Mouse (Mus musculus) embryonic facial prominence, embryonic 15.5 days (tissue): Measurements from ENCODE around the gene Galm. TPM values are rescaled to one million over a fixed set of nuclear protein-coding genes. Genes with fewer than 3 reads are reported as not detected.

Source experiments
- ATAC-seq: fragments of 200-750 bp; cut with Nextera tagmentation; 2 replicates; pipeline ENCODE4 v1.8.0; 2017; ENCODE audit warnings: low read depth, moderate TSS enrichment; ENCODE audit not compliant: insufficient number of reproducible peaks, low FRiP score, low TSS enrichment
- H3K27ac ChIP-seq: fragments of 300-500 bp; sonication (generic); replicated peaks from 2 replicates; pipeline ENCODE4 v1.5.1; 2015; ENCODE audit warnings: mild to moderate bottlenecking, inconsistent platforms
- H3K27me3 ChIP-seq: fragments of 300-500 bp; sonication (generic); 2 replicates; pipeline ENCODE4 v1.6.1; 2015; ENCODE audit warnings: inconsistent platforms
- H3K36me3 ChIP-seq: fragments of 300-500 bp; sonication (generic); 2 replicates; pipeline ENCODE4 v1.6.1; 2015; ENCODE audit warnings: mild to moderate bottlenecking, inconsistent platforms
- H3K4me1 ChIP-seq: fragments of 300-500 bp; sonication (generic); 2 replicates; pipeline ENCODE4 v1.6.1; 2015; ENCODE audit warnings: inconsistent platforms
- H3K4me2 ChIP-seq: fragments of 300-500 bp; sonication (generic); replicated peaks from 2 replicates; pipeline ENCODE4 v1.6.1; 2015; ENCODE audit warnings: mild to moderate bottlenecking, inconsistent platforms
- H3K4me3 ChIP-seq: fragments of 300-500 bp; sonication (generic); replicated peaks from 2 replicates; pipeline ENCODE4 v1.5.1; 2015; ENCODE audit warnings: mild to moderate bottlenecking, inconsistent platforms
- H3K9ac ChIP-seq: fragments of 300-500 bp; sonication (generic); 2 replicates; pipeline ENCODE4 v1.6.1; 2015; ENCODE audit warnings: inconsistent platforms
- H3K9me3 ChIP-seq: fragments of 300-500 bp; sonication (generic); replicated peaks from 2 replicates; pipeline ENCODE4 v1.6.1; 2016; ENCODE audit warnings: inconsistent platforms
- WGBS: fragments of 180-500 bp; shearing (Covaris S2); methylation state at CpG from one replicate; pipeline ENCODE4 v1.1.7; 2015; 5-methylcytosine and 5-hydroxymethylcytosine counted together
- polyA plus RNA-seq: library from polyadenylated mRNA; unstranded; fragments of >200 nt; fragmentation: Nextera tagmentation; extraction: Ambion mirVana; gene quantifications from 2 replicates; pipeline ENCODE4 v1.2.1, GENCODE M21; 2015

Gene Galm
- 25.8 and 32.0 TPM in 2 replicates for polyA plus RNA-seq

DNA sequence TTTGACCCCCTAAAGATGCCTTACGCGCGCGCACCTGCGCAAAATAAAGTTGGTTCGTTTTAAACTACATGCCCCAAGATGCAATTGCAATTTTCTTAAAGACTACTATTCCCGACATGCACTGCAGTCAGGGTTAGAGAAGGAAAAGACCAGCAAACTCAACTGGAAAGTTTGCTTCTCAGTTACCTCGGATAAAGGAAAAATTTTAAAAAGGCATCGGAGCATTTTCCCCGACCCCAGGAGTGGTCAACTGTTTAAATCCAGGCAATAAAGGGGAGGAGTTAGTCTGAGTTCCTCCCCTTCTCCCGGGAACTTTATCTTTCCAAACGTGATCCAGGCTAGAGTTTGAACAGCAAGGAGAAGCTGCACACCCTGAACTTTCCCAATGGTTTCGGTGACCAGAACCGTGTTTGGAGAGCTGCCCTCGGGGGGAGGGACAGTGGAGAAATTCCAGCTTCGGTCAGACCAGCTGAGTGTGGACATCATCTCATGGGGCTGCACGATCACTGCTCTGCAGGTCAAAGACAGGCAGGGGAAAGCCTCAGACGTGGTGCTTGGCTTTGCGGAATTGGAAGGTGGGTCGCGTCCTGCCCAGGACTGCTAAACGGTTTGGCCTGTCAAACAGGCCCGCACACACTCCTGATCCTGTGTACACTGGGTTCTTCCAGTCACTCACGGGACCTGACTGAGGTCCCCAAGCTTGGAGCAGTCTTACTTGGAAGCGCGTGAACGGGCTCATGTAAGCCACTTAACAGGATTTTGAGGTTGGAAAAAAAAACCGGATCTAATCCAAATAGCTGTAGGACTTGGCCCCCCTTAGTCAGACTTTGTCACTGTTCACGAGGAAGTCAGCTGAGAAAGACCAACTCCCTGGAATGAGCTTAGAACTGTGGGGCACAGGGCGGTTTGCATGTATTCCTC, at the start of gene Galm:
TSS of gene Galm (plus strand) at position 141 of the 921 bp plus-strand sequence.
- WGBS: 4% methylated on average over 30 of the region's 30 CpGs
- peak; percentile 52 for ATAC-seq
- Histone ChIP-seq H3K9me3 (no peaks in the 10 kb centered on the region), H3K36me3 (no peaks in the 10 kb centered on the region), H3K4me2 (peak within 1 kb of the TSS; percentile 74), H3K9ac (peak within 1 kb of the TSS; percentile 46), H3K27me3 (no peaks in the 10 kb centered on the region), H3K4me1 (peaks cover 11% of the 10 kb centered on the region; the same call in 1 of the 2 replicates), H3K4me3 (peak within 1 kb of the TSS; percentile 53), H3K27ac (peak within 1 kb of the TSS; percentile 85)

DNA sequence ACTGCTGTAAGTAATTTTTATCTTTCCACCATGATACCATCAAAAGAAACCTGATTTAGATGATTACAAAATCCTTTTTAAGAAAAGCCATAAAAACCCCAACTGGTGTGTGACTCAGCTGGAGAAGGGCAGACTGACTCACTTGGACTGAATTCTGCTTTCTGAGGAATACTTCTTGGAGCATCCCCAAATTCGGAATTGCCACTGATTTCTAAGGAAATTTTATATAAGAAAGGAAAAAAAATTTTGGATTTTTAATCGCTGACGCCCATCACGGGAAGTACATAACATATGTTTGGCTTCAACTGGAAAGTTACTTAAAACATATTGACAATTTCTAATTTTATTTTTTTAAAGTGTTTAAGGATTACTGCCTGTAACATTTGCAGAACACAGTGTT, 48.5 kb upstream of the Galm start:
- H3K27ac ChIP-seq: no peak overlapping the region

DNA sequence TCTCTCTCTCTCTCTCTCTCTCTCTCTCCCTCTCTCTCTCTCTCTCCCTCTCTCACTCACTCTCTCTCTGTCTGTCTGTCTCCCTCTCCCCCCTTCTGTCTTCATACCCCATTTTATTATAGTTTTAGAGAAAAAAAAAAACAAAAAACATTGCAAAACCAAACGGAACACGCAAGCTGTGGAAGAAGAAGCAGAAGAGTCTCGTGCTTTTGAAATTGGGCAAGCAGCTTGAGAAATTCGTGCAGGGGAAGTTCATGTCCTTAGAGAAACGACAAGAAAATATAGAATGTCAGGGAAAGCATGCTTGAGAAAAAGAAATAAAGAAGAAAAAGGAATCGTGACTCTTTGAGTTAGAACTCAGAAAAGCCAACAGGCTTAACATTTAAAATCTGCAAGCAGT, 44.0 kb upstream of the Galm start:
- Histone ChIP-seq H3K4me3 (no peak overlapping the region), H3K9ac (no peak overlapping the region), H3K9me3 (no peaks in the 10 kb centered on the region), H3K36me3 (no peaks in the 10 kb centered on the region), H3K27ac (no peak overlapping the region), H3K4me1 (no peaks in the 10 kb centered on the region), H3K27me3 (no peaks in the 10 kb centered on the region), H3K4me2 (no peak overlapping the region)
- 68% methylated on average over 6 of the region's 6 CpGs for WGBS
- no peak for ATAC-seq

More for the DNA sequence above, 48.5 kb upstream of the Galm start:
- Histone ChIP-seq H3K4me1 (no peaks in the 10 kb centered on the region), H3K9ac (no peak overlapping the region), H3K4me3 (no peak overlapping the region), H3K27me3 (no peaks in the 10 kb centered on the region), H3K36me3 (no peaks in the 10 kb centered on the region), H3K4me2 (no peak overlapping the region), H3K9me3 (no peaks in the 10 kb centered on the region)
- 79% methylated on average over 4 of the region's 4 CpGs for WGBS
- ATAC-seq: no peak

GRCm38 (mm10) chr17:80084424-80084823, 42.8 kb upstream of the Galm start:
- no peak overlapping the region for H3K9ac ChIP-seq
- H3K36me3 ChIP-seq: no peaks in the 10 kb centered on the region
- H3K4me3 ChIP-seq: no peak overlapping the region
- ATAC-seq: no peak
- H3K27ac ChIP-seq: no peak overlapping the region
- no peaks in the 10 kb centered on the region for H3K4me1 ChIP-seq
- no peaks in the 10 kb centered on the region for H3K27me3 ChIP-seq
- H3K9me3 ChIP-seq: no peaks in the 10 kb centered on the region
- H3K4me2 ChIP-seq: no peak overlapping the region
- 67% methylated on average over 9 of the region's 9 CpGs for WGBS

- H3K9ac ChIP-seq: no peak overlapping the region
- no peak for ATAC-seq
- H3K4me3 ChIP-seq: no peak overlapping the region
- H3K9me3 ChIP-seq: no peaks in the 10 kb centered on the region
- 90% methylated on average over 11 of the region's 11 CpGs for WGBS
- no peak overlapping the region for H3K4me2 ChIP-seq
- H3K27ac ChIP-seq: no peak overlapping the region
- no peaks in the 10 kb centered on the region for H3K27me3 ChIP-seq
- no peaks in the 10 kb centered on the region for H3K36me3 ChIP-seq
- no peaks in the 10 kb centered on the region for H3K4me1 ChIP-seq
These were observed 40.7 kb upstream of the Galm start for GRCm38 (mm10) chr17:80086591-80086990.

GRCm38 (mm10) chr17:80088168-80088567, 39.1 kb upstream of the Galm start:
- no peak for ATAC-seq
- Histone ChIP-seq H3K9me3 (no peaks in the 10 kb centered on the region), H3K4me1 (no peaks in the 10 kb centered on the region), H3K4me2 (no peak overlapping the region), H3K27me3 (no peaks in the 10 kb centered on the region), H3K9ac (no peak overlapping the region), H3K36me3 (no peaks in the 10 kb centered on the region), H3K4me3 (no peak overlapping the region), H3K27ac (no peak overlapping the region)
- WGBS: 81% methylated on average over 3 of the region's 3 CpGs

DNA sequence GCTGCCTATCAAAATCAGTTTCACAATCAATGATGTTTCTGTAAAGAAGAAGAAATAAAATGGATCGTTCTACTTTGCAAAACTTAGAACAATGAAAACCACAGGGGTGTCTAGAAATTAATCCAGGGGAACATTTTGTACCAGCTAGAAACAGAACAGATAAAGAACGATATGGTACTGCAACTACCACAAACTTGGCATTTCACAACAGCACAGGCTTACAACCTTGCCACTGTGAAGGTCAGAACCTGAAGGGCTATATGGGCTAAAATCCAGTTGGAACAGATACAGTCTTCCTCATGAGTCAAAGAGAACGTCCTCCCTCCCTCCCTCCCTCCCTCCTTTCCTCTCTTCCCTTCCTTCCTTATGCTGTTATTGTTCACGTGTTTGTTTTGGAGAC, 36.7 kb upstream of the Galm start:
- no peaks in the 10 kb centered on the region for H3K9me3 ChIP-seq
- H3K4me1 ChIP-seq: no peaks in the 10 kb centered on the region
- WGBS: 62% methylated on average over 4 of the region's 4 CpGs
- no peak overlapping the region for H3K4me2 ChIP-seq
- H3K36me3 ChIP-seq: no peaks in the 10 kb centered on the region
- ATAC-seq: no peak
- H3K4me3 ChIP-seq: no peak overlapping the region
- no peak overlapping the region for H3K9ac ChIP-seq
- H3K27ac ChIP-seq: no peak overlapping the region
- H3K27me3 ChIP-seq: no peaks in the 10 kb centered on the region

GRCm38 (mm10) chr17:80091879-80092549, 35.3 kb upstream of the Galm start:
- no peak for ATAC-seq
- no peak overlapping the region for H3K4me3 ChIP-seq
- no peak overlapping the region for H3K27ac ChIP-seq
- WGBS: 53% methylated on average over 6 of the region's 6 CpGs
- no peaks in the 10 kb centered on the region for H3K9me3 ChIP-seq
- H3K27me3 ChIP-seq: no peaks in the 10 kb centered on the region
- peaks cover 8% of the 10 kb centered on the region; the same call in 1 of the 2 replicates for H3K4me1 ChIP-seq
- H3K4me2 ChIP-seq: no peak overlapping the region
- H3K9ac ChIP-seq: no peak overlapping the region
- no peaks in the 10 kb centered on the region for H3K36me3 ChIP-seq

GRCm38 (mm10) chr17:80095254-80095899, 31.9 kb upstream of the Galm start:
- WGBS: 83% methylated on average over 9 of the region's 9 CpGs
- H3K27ac ChIP-seq: no peak overlapping the region

DNA sequence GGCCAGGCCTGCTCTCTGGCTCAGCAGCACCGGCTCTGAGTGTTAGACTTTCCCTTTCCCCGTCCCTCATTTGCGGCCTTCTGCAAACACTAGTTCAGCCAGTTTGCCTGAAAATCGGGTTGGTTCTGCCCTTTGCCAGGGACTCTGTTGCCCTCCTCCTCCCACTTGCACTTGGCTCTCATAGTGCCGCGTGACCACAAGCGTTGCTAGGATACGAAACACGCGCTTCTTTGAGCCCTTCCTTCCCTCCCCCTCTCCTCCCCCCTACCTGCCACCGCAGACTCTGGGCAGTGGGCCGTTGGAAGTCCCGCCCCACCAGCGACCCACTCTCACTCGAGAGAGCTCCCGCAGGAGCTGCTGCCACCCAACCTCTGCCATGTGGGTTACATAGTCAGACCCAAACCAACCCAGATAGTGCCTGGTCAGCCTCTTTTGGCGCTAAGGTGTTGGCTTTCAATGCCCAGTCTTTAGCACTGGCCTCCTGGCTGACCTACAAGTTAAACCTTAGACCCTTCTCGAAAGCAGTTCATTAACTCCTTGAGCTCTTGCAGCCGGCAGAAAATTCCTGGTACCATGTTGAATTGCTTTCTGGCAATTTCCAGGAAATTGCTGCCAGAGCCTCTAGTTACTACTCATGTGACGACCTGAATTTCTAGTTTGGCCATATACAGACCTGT, 31.1 kb upstream of the Galm start:
- Histone ChIP-seq H3K4me3 (peak overlapping the region; percentile 20), H3K9me3 (no peaks in the 10 kb centered on the region), H3K4me2 (peak overlapping the region; percentile 40), H3K27ac (no peak overlapping the region), H3K4me1 (peaks cover 8% of the 10 kb centered on the region; the same call in 1 of the 2 replicates), H3K27me3 (no peaks in the 10 kb centered on the region), H3K36me3 (no peaks in the 10 kb centered on the region), H3K9ac (no peak overlapping the region)
- peak; percentile 70 for ATAC-seq
- WGBS: 11% methylated on average over 20 of the region's 20 CpGs

More at GRCm38 (mm10) chr17:80095254-80095899, 31.9 kb upstream of the Galm start:
- no peak for ATAC-seq
- Histone ChIP-seq H3K9me3 (no peaks in the 10 kb centered on the region), H3K4me1 (peaks cover 8% of the 10 kb centered on the region; the same call in 1 of the 2 replicates), H3K9ac (no peak overlapping the region), H3K4me2 (peak overlapping the region; percentile 40), H3K4me3 (peak overlapping the region; percentile 20; the same call in 1 of the 2 replicates), H3K27me3 (no peaks in the 10 kb centered on the region), H3K36me3 (no peaks in the 10 kb centered on the region)
